Mouse (Mus musculus) ovary, postnatal 36 days (tissue): ENCODE results near the gene Sorl1.

Experiments
- DNase-seq: peaks from one replicate; pipeline ENCODE4 v3.0.0; 2022; ENCODE audit warnings: low spot score, mixed read lengths

Gene Sorl1

DNA sequence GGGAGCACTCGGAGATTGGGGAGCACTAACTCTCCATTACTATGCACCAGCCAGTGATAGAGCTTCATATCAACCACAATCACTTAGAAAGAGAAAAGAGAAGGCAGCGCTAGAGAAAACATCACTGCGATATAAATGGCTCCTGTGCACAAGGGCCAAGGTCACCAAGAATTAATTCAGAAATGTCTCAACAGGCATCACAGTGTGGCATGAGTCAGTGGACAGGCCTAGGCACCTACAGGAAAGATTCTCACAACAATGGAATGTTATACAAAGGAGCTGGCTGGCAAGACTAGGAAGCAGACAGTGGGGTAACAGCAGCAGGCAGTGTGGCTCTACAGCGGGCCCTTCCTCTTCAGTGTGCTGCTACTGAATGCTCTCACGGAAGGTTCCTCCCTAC lies 115.6 kb downstream of the Sorl1 start:
- DNase-seq, result no peak

DNA sequence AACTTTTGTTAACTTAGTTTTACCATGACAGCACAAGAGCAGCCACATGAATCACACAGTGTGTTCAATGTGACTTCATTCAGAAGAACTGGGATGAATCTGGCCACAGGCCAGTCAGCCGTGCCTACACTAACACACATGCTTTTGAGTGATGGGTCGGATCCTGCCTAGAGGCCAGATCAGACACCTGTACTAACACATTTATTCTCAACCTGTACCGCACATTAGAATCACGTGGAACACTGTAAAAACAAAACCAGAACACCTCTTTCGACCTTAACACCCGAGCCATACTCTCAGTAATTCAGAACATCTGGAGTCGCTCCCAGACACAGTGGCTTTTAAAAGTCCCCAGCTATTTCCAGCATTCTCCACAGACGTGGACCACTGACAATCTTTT lies 119.0 kb downstream of the Sorl1 start:
- DNase-seq, result no peak

DNA sequence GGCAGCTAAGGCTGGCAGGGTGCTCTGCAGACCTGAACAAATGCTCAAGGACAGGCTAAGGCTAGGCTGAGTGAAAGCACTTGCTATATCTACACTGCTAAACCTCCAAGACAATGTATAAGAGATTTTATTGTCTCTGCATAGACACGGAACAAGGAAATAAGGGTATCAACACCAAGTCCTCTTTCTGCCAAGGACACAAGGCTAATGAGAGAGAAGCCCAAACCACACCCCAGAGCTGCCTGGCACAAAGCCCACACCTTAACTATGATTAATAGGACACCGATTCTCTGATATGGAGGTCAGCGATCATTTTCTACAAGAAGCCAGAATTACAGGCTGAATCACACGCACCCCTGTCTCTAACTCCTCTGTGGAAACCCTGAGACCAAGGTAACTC lies 120.0 kb downstream of the Sorl1 start:
- DNase-seq, result no peak

GRCm38 (mm10) chr9:41999498-42000473 lies 124.3 kb downstream of the Sorl1 start:
- DNase-seq, result peak; percentile 25

DNA sequence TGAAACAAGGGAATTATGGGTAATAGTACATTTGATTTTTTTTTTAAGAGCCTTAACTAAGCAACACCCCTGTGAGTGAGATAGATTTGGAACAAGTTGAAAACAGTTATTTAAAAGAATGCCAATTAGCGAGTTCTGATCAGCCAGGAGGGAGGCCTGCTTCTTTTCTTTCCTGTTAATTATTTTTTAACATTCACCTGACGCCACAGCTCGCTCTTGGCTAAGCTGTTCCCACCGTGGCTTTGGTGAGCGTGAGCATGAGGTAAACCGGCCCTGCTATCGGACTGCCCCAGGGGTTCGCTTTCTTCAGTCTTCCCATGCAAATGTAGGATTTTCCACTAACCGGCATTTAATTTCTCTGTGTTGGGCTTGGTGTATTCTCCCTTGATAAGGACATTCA lies 128.8 kb downstream of the Sorl1 start:
- DNase-seq, result no peak

DNA sequence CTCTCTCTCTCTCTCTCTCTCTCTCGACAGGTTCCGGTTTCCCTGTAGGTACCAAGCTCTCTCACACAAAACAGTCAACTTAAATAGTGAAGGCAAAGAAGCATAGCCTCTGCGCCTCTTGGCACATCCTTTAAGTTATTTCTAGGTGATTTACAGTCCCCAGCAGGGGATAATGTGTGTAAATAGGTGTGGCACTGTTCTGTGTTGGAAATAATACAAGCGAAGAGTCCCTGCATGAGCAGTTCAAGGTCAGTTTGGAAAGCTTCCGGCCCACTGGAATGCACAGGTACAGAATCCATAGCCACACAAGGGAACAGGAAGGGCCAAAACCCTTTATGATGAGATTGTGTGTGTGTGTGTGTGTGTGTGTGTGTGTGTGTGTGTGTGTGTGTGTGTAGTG lies 130.3 kb downstream of the Sorl1 start:
- DNase-seq, result no peak

DNA sequence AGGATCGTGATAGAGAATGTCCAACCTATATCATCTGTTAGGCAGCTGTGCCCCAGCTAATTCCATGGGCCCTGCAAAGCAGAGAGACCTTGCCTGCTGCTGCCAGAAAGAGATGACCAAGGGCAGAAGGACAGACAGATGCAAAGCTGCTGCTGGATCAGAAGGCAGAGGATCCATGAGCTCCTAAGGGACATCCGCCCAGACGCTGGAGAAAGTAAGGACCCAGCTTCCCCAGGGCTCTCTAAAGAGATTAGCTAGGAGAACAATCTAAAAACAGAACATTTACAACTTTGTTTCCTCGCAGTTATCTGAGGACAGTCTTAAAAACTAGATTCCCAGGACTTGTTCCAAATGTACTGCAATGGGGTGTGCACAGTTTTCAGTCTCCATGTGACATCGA lies 131.3 kb downstream of the Sorl1 start:
- no peak for DNase-seq

- no peak for DNase-seq
Observed at GRCm38 (mm10) chr9:41985636-41986035, 138.5 kb downstream of the Sorl1 start.

DNA sequence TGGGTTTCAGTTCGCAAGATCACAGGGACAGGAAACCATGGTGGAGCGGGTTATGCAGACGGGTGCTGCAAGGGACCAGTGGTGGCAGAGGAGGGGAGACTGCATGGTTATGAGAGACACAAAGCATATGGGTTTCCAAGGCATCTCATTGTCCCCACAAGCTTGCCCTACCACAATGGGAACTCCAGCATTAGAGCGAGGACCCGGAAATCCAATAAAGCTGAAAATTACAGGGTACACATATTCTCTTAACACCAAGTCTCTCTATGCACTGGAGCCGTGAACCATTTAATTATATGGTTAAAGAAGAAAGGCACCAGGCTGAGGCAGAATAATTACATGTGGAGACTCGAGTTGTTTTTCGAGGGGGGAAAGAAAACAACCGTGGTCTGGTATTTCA lies 139.0 kb downstream of the Sorl1 start:
- no peak for DNase-seq

GRCm38 (mm10) chr9:41984306-41984705 lies 139.8 kb downstream of the Sorl1 start:
- DNase-seq, result no peak

GRCm38 (mm10) chr9:41983286-41983685 lies 140.8 kb downstream of the Sorl1 start:
- DNase-seq, result no peak

DNA sequence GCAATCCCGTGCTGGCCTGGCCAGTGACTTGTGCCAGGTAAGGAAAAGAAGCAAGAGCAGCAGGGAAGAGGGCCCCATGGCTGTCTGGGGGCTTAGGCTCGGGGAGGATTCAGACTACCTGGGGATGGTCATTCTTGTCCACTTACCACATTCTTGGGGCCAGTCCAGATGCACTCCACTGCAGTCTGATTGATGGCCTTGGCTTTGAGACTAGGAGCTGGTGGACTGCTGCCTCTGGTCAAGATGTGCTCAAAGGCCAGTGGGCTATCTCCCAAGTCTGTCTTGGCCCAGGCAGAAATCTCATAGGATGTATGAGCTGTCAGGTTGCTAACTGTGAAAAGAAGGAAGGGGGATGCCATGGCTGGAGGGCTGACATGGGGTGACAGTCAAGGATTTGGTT lies 141.3 kb downstream of the Sorl1 start:
- no peak for DNase-seq

GRCm38 (mm10) chr9:41982023-41982422 lies 142.1 kb downstream of the Sorl1 start:
- no peak for DNase-seq

- no peak for DNase-seq
Observed at GRCm38 (mm10) chr9:41981306-41981705, 142.8 kb downstream of the Sorl1 start.

GRCm38 (mm10) chr9:41980796-41981195 lies 143.3 kb downstream of the Sorl1 start:
- no peak for DNase-seq

GRCm38 (mm10) chr9:41978366-41978765 lies 145.7 kb downstream of the Sorl1 start:
- no peak for DNase-seq

- DNase-seq, result no peak
Observed at GRCm38 (mm10) chr9:41975968-41976367, 148.1 kb downstream of the Sorl1 start.

- DNase-seq, result no peak
Observed at GRCm38 (mm10) chr9:41974661-41975060, 149.4 kb downstream of the Sorl1 start.

DNA sequence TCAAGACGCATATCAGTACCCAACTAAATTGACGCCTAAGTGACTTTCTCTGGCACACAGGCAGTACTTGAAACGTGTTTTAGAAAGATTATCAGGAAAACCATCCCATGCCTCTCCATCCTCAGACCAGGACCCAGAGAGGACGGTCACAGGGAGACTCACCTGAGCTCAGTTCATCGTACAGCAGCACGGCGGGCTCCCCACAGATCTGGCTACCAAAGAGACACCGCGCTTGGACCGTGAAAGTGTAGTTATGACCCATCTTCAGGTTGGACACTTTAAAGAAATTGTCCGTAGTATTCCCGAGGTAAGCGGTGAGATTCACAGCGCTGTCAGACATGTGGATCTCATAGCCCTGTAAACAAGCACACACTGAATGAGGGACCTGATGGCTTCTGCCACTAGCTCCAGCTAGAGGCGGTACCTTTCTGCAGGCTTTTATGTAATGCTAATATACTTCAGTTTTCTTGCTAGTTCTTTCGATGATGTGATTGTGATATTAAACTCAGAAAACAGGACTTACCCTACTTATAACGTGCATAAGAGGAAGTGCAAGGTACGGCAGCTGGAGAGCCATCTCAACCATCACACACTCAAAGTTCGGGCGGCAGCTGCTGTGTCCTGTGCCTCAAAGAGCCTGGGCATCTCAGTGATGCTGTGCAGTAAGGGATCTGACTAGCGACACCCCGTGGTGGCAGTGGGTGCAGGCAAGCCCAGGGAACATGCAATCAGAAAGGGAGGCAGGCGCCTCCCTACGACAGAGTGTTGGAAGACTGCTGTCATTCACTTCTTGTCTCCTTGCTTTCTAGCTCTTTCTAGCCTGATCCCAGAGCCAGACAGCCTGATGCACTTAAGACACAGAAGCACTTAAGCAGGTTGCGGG lies 150.1 kb downstream of the Sorl1 start:
- peak; percentile 60 for DNase-seq

- DNase-seq, result no peak
Observed at GRCm38 (mm10) chr9:41969961-41970360, 154.1 kb downstream of the Sorl1 start.

DNA sequence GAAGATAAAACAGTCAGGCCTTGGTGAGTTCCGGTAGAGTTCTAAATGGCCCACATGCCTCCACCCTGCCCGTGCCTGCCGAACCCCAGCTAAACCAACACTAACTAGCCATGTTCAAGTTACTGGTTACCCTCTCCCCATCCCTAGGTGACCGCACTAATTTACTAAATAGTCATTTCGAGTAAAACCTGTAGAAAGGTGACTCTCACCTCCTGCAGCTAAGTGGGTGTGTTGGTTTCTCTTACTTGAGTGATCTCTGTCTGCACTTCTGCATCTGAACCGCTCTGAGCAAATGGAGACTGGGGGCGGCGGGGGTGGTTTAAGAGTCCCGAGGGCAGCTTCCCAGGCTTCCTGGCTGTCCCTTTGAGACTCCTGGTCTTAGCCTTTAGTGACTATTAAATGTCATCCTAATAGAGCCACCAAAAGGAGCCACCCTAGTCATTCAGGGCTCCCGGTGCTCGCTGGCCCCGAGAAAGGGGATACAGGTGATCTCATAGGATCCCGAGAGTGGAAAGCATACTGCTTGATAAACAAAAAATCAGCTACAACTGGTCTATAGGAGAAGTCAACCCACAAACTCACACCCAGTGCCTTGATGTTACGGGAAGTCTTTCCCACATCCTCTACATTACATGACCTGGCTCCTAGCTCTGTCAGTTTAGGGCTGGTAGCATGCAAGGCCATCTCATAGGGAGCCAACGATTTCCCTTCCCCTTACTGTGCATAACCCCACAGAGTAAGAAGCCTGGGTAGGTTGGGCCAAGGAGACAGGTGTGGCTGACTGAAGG lies 155.2 kb downstream of the Sorl1 start:
- no peak for DNase-seq

DNA sequence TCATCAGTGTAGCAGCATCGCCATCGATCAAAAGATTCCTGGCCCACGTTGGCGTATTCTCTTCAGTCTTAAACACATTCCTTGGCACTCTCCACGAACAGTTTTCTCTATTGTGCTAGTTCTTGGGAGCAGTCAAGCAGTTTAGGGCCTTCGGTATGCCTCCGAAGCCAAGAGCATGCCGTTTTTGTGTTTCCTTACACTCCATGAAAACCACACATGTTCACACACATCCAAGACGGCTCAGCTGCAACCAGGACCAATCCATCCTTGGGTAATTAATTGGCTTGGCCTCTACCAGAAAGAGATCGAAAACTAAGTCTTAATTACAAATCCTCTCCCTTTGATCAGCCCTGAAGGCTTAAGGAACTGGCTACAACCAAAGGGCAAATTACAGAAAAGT lies 162.8 kb downstream of the Sorl1 start:
- DNase-seq, result no peak
